Mouse (Mus musculus) liver, postnatal 0 days (tissue): Measurements from ENCODE around the gene C1qtnf6.
A peak's percentile ranks its signal among the peaks of the same experiment; 100 is the strongest.

ENCODE experiments used
- CTCF ChIP-seq: sonication (generic); IDR thresholded peaks from 2 replicates; pipeline ENCODE4 v1.5.1; 2016; ENCODE audit warnings: antibody characterized with exemption, low read depth
- EP300 ChIP-seq: IDR thresholded peaks from 2 replicates; pipeline ENCODE4 v1.6.1; 2016; ENCODE audit warnings: antibody characterized with exemption, low read depth, mild to moderate bottlenecking

DNA sequence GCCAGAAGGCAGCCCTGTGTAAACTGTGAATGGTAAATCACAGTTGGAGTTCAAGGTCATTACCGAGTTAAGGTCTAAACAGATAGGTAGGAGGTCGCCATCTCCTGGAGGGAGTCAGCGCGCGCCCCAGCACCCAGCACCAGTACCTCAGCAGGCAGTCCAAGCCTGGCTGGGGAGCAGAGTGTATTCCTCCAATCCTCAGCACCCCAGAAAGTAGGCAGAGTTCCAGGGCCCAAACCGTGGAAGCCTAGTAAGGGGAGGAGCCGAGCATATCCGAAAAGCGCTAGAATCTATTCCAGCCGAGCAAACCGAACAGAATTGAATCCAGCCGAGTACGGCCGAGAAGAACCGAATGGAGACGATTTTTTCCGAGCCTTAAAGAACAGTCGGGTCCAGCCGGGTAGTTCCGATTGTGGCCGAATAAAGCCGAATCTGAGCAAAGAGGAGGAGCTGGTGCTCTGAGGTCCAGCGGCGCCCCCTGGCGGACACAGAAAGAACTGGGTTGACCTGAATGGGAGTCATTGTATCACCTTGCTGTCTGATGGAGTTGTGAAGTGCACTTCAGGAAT is 769 bp upstream of the C1qtnf6 start:
- no peak; the same call in 1 of the 2 replicates for TF ChIP-seq EP300
- TF ChIP-seq CTCF = peak; percentile 97
